Mouse (Mus musculus) heart, postnatal 0 days (tissue): ENCODE data around the gene Klhdc8b.

Experiments
- CTCF ChIP-seq: IDR thresholded peaks from 2 replicates; pipeline ENCODE4 v1.5.1; 2016; ENCODE audit warnings: antibody characterized with exemption, control low read depth, low read depth
- EP300 ChIP-seq: IDR thresholded peaks from 2 replicates; pipeline ENCODE4 v1.6.1; 2016; ENCODE audit warnings: antibody characterized with exemption, low read depth

DNA sequence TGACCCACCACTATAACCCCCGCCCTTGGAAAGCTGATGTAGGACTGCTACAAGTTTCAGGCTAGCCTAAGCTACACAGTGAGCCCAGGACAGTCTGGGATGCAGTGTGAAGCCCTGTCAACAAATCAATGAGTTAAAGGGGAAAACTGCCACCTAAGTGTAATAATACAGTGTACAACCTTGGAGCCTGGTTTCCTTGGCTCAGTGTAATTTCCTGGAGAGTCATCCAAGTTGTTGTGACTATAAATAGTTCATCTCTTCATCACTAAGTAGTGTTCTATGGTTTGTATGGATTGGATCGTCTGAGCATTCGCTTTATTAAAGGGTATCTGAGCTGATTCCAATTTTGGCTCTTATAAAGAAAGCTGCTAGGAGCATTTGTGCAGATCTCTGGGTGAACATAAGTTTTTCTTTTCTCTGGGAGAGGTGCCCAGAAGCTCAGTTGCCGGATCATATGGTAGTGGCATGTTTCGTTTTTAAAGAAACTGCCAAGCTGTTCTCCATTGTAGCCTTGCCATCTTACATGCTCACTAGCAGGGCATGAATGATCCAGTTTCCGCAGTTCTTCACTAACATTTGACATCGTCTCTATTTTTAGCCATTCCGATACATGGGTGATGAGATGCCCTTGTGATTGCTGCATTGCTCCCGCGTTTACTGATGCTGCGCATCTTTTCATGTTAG, 20.0 kb downstream of the Klhdc8b start:
- no peak for TF ChIP-seq CTCF
- no peak for TF ChIP-seq EP300
